Mouse (Mus musculus): ENCODE results near the gene Fgfrl1. TPM values are rescaled to one million over a fixed set of nuclear protein-coding genes. Genes with fewer than 3 reads are reported as not detected.

The Fgfrl1 gene
- polyA plus RNA-seq, 1 experiment: 65.1 TPM

- H3K27me3 ChIP-seq (replicated peaks; ENCODE audit: control insufficient read depth, insufficient read depth, low read length): no peaks in the 10 kb centered on the region
- no peak overlapping the region for H3K27ac ChIP-seq (ENCODE audit: insufficient read depth, low read depth, low read length)
- no peak overlapping the region for H3K4me3 ChIP-seq (ENCODE audit: insufficient read depth, low read depth, low read length)
- DNase-seq: no peak
- H3K4me1 ChIP-seq (ENCODE audit: control insufficient read depth, insufficient read depth, low read length): peaks cover 15% of the 10 kb centered on the region; the same call in 1 of the 2 replicates
- TF ChIP-seq CTCF (conservative IDR thresholded peaks at IDR 0.05; ENCODE audit: insufficient read depth, insufficient read length, low read depth, low read length) (no peak), POLR2A (IDR thresholded peaks at IDR 0.05; ENCODE audit: low read depth, low read length) (no peak)
- peaks cover 3% of the 10 kb centered on the region for H3K36me3 ChIP-seq (ENCODE audit: control insufficient read depth, insufficient read depth, low read length)
- 71% methylated on average over 5 of the region's 5 CpGs for WGBS
Measured at GRCm38 (mm10) chr5:108657406-108657805, 34.8 kb upstream of the Fgfrl1 start.

- Histone ChIP-seq H3K4me1 (ENCODE audit: control insufficient read depth, insufficient read depth, low read length) (peaks cover 15% of the 10 kb centered on the region; the same call in 1 of the 2 replicates), H3K27ac (ENCODE audit: insufficient read depth, low read depth, low read length) (no peak overlapping the region), H3K4me3 (ENCODE audit: insufficient read depth, low read depth, low read length) (no peak overlapping the region), H3K27me3 (replicated peaks; ENCODE audit: control insufficient read depth, insufficient read depth, low read length) (no peaks in the 10 kb centered on the region), H3K36me3 (ENCODE audit: control insufficient read depth, insufficient read depth, low read length) (peaks cover 3% of the 10 kb centered on the region)
- no peak for DNase-seq
- TF ChIP-seq CTCF (conservative IDR thresholded peaks at IDR 0.05; ENCODE audit: insufficient read depth, insufficient read length, low read depth, low read length): no peak
- no peak for TF ChIP-seq POLR2A (IDR thresholded peaks at IDR 0.05; ENCODE audit: low read depth, low read length)
- WGBS: 92% methylated on average over 1 of the region's 1 CpGs
Measured at GRCm38 (mm10) chr5:108658611-108659010, 33.6 kb upstream of the Fgfrl1 start.

- Histone ChIP-seq H3K36me3 (ENCODE audit: control insufficient read depth, insufficient read depth, low read length) (peaks cover 2% of the 10 kb centered on the region; the same call in 1 of the 2 replicates), H3K4me3 (ENCODE audit: insufficient read depth, low read depth, low read length) (peak within 1 kb of the TSS; percentile 91), H3K4me1 (ENCODE audit: control insufficient read depth, insufficient read depth, low read length) (peaks cover 10% of the 10 kb centered on the region; the same call in 1 of the 2 replicates), H3K27me3 (replicated peaks; ENCODE audit: control insufficient read depth, insufficient read depth, low read length) (no peaks in the 10 kb centered on the region), H3K27ac (ENCODE audit: insufficient read depth, low read depth, low read length) (peak within 1 kb of the TSS; percentile 58)
- DNase-seq: peak; percentile 71
- no peak for TF ChIP-seq CTCF (conservative IDR thresholded peaks at IDR 0.05; ENCODE audit: insufficient read depth, insufficient read length, low read depth, low read length)
- TF ChIP-seq POLR2A (IDR thresholded peaks at IDR 0.05; ENCODE audit: low read depth, low read length): no peak
- 7% methylated on average over 24 of the region's 24 CpGs for WGBS
Measured at GRCm38 (mm10) chr5:108659698-108660631, 32.2 kb upstream of the Fgfrl1 start, which contains the start of gene Idua. Idua (plus strand) TSS chr5:108660331.

GRCm38 (mm10) chr5:108660632-108661268 lies 31.4 kb upstream of the Fgfrl1 start:
- WGBS: 16% methylated on average over 36 of the region's 36 CpGs
- H3K4me3 ChIP-seq (ENCODE audit: insufficient read depth, low read depth, low read length): peak overlapping the region; percentile 91
- H3K27me3 ChIP-seq (replicated peaks; ENCODE audit: control insufficient read depth, insufficient read depth, low read length): no peaks in the 10 kb centered on the region
- peak overlapping the region; percentile 58 for H3K27ac ChIP-seq (ENCODE audit: insufficient read depth, low read depth, low read length)
- H3K4me1 ChIP-seq (ENCODE audit: control insufficient read depth, insufficient read depth, low read length): peaks cover 10% of the 10 kb centered on the region; the same call in 1 of the 2 replicates
- no peaks in the 10 kb centered on the region for H3K36me3 ChIP-seq (ENCODE audit: control insufficient read depth, insufficient read depth, low read length)
- peak; percentile 95 for DNase-seq
- TF ChIP-seq POLR2A (IDR thresholded peaks at IDR 0.05; ENCODE audit: low read depth, low read length) (no peak), CTCF (conservative IDR thresholded peaks at IDR 0.05; ENCODE audit: insufficient read depth, insufficient read length, low read depth, low read length) (no peak)

GRCm38 (mm10) chr5:108662772-108663171 lies 29.4 kb upstream of the Fgfrl1 start:
- Histone ChIP-seq H3K27me3 (replicated peaks; ENCODE audit: control insufficient read depth, insufficient read depth, low read length) (no peaks in the 10 kb centered on the region), H3K36me3 (ENCODE audit: control insufficient read depth, insufficient read depth, low read length) (no peaks in the 10 kb centered on the region), H3K4me3 (ENCODE audit: insufficient read depth, low read depth, low read length) (no peak overlapping the region), H3K4me1 (ENCODE audit: control insufficient read depth, insufficient read depth, low read length) (peaks cover 10% of the 10 kb centered on the region; the same call in 1 of the 2 replicates), H3K27ac (ENCODE audit: insufficient read depth, low read depth, low read length) (no peak overlapping the region)
- DNase-seq: no peak
- 87% methylated on average over 4 of the region's 4 CpGs for WGBS
- TF ChIP-seq POLR2A (IDR thresholded peaks at IDR 0.05; ENCODE audit: low read depth, low read length) (no peak), CTCF (conservative IDR thresholded peaks at IDR 0.05; ENCODE audit: insufficient read depth, insufficient read length, low read depth, low read length) (no peak)

- H3K4me3 ChIP-seq (ENCODE audit: insufficient read depth, low read depth, low read length): no peak overlapping the region
- H3K27me3 ChIP-seq (replicated peaks; ENCODE audit: control insufficient read depth, insufficient read depth, low read length): no peaks in the 10 kb centered on the region
- H3K4me1 ChIP-seq (ENCODE audit: control insufficient read depth, insufficient read depth, low read length): peaks cover 12% of the 10 kb centered on the region; the same call in 1 of the 2 replicates
- no peaks in the 10 kb centered on the region for H3K36me3 ChIP-seq (ENCODE audit: control insufficient read depth, insufficient read depth, low read length)
- TF ChIP-seq POLR2A (IDR thresholded peaks at IDR 0.05; ENCODE audit: low read depth, low read length): no peak
- no peak for TF ChIP-seq CTCF (conservative IDR thresholded peaks at IDR 0.05; ENCODE audit: insufficient read depth, insufficient read length, low read depth, low read length)
- WGBS: 53% methylated on average over 3 of the region's 3 CpGs
- no peak overlapping the region for H3K27ac ChIP-seq (ENCODE audit: insufficient read depth, low read depth, low read length)
- DNase-seq: no peak
Measured at GRCm38 (mm10) chr5:108665066-108665465, 27.1 kb upstream of the Fgfrl1 start.
